ENCODE assay signal across 13 mouse cellular contexts in the genomic region with DNA sequence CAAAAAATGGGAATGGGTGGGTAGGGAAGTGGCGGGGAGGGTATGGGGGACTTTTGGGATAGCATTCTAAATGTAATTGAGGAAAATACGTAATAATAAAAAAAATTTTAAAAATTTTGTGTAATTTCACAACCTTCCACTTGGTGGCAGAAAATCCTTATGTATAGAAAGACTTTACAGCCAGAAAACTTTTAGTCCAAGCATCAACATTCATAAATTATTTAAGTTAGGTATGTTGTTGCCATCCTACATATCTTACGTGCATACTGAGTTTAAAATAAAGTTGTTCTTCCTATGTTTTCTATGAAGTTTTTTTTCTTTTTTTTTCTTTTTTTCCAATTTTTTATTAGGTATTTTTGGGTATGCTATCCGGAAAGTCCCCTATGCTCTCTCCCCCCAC. TPM values are rescaled to one million over a fixed set of nuclear protein-coding genes. Genes with fewer than 3 reads are reported as not detected.
DNase-seq lines count a peak whose midpoint lies in the region; ATAC-seq and TF ChIP-seq lines count a peak whose summit lies in the region.
"Had no signal": no experiment of that assay in that cellular context is flagged by ENCODE, and none has a peak within 500 bp of the region (broad histone marks: within the 10 kb centered on the region; RNA-seq: fewer than 3 reads in every experiment).

No protein-coding gene starts in this region.

- no peak overlapping the region for H3K4me3 ChIP-seq in heart, postnatal 0 days (ENCODE audit: low read depth, low read length)
- no peak overlapping the region for H3K4me3 ChIP-seq in heart, embryonic 10.5 days
- no peak overlapping the region for H3K4me3 ChIP-seq in midbrain, embryonic 15.5 days
- H3K4me3 ChIP-seq in midbrain, embryonic 13.5 days (replicated peaks): no peak overlapping the region
- H3K4me3 ChIP-seq in stomach, postnatal 0 days (ENCODE audit: low read depth, low read length): no peak overlapping the region
- H3K4me3 ChIP-seq: heart, embryonic 12.5 days; hindbrain, embryonic 10.5 days; liver, embryonic 12.5 days; stomach, embryonic 15.5 days had no signal

- ATAC-seq in heart, postnatal 0 days (ENCODE audit: insufficient read depth, low read depth): no peak
- peak; percentile 82 for ATAC-seq in midbrain, embryonic 15.5 days (replicated peaks)
- no peak for ATAC-seq in midbrain, embryonic 13.5 days
- ATAC-seq in stomach, postnatal 0 days (ENCODE audit: low FRiP score, low TSS enrichment): no peak
- ATAC-seq: liver, embryonic 12.5 days had no signal

- no peaks in the 10 kb centered on the region for H3K9me3 ChIP-seq in heart, postnatal 0 days (replicated peaks; ENCODE audit: control insufficient read depth, low read length)
- H3K9me3 ChIP-seq in heart, embryonic 10.5 days: no peaks in the 10 kb centered on the region
- no peaks in the 10 kb centered on the region for H3K9me3 ChIP-seq in midbrain, embryonic 15.5 days
- no peaks in the 10 kb centered on the region for H3K9me3 ChIP-seq in midbrain, embryonic 13.5 days
- H3K9me3 ChIP-seq in stomach, postnatal 0 days (ENCODE audit: control insufficient read depth, low read length): no peaks in the 10 kb centered on the region
- H3K9me3 ChIP-seq: hindbrain, embryonic 10.5 days; liver, embryonic 12.5 days; stomach, embryonic 15.5 days had no signal

- WGBS in heart, postnatal 0 days: 75% methylated on average over 4 of the region's 4 CpGs
- WGBS in heart, embryonic 10.5 days: 75% methylated on average over 4 of the region's 4 CpGs
- WGBS in midbrain, embryonic 15.5 days: 71% methylated on average over 4 of the region's 4 CpGs
- 55% methylated on average over 4 of the region's 4 CpGs for WGBS in midbrain, embryonic 13.5 days
- 60% methylated on average over 3 of the region's 4 CpGs for WGBS in stomach, postnatal 0 days

- no peaks in the 10 kb centered on the region for H3K36me3 ChIP-seq in heart, postnatal 0 days (replicated peaks; ENCODE audit: control insufficient read depth, insufficient read depth, low read length)
- no peaks in the 10 kb centered on the region for H3K36me3 ChIP-seq in heart, embryonic 10.5 days
- H3K36me3 ChIP-seq in midbrain, embryonic 15.5 days (replicated peaks): no peaks in the 10 kb centered on the region
- H3K36me3 ChIP-seq in midbrain, embryonic 13.5 days: no peaks in the 10 kb centered on the region
- no peaks in the 10 kb centered on the region for H3K36me3 ChIP-seq in stomach, postnatal 0 days (ENCODE audit: control insufficient read depth, insufficient read depth, low read length)
- H3K36me3 ChIP-seq: heart, embryonic 12.5 days; hindbrain, embryonic 10.5 days; liver, embryonic 12.5 days; stomach, embryonic 15.5 days had no signal

- no peaks in the 10 kb centered on the region for H3K27me3 ChIP-seq in heart, postnatal 0 days (ENCODE audit: control insufficient read depth, insufficient read depth, low read length)
- no peaks in the 10 kb centered on the region for H3K27me3 ChIP-seq in heart, embryonic 10.5 days (ENCODE audit: insufficient read depth, poor library complexity, severe bottlenecking)
- H3K27me3 ChIP-seq in midbrain, embryonic 15.5 days (replicated peaks): no peaks in the 10 kb centered on the region
- H3K27me3 ChIP-seq in midbrain, embryonic 13.5 days: no peaks in the 10 kb centered on the region
- H3K27me3 ChIP-seq in stomach, postnatal 0 days (ENCODE audit: control insufficient read depth, insufficient read depth, low read length): no peaks in the 10 kb centered on the region
- H3K27me3 ChIP-seq: heart, embryonic 12.5 days; liver, embryonic 12.5 days; stomach, embryonic 15.5 days had no signal

- H3K27ac ChIP-seq in heart, postnatal 0 days (ENCODE audit: low read depth): no peak overlapping the region
- H3K27ac ChIP-seq in heart, embryonic 10.5 days: no peak overlapping the region
- no peak overlapping the region for H3K27ac ChIP-seq in midbrain, embryonic 15.5 days
- no peak overlapping the region for H3K27ac ChIP-seq in midbrain, embryonic 13.5 days
- H3K27ac ChIP-seq in stomach, postnatal 0 days (replicated peaks): no peak overlapping the region
- H3K27ac ChIP-seq: hindbrain, embryonic 10.5 days; liver, embryonic 12.5 days; stomach, embryonic 15.5 days had no signal

- no peak for TF ChIP-seq EP300 in heart, postnatal 0 days (IDR thresholded peaks at IDR 0.05; ENCODE audit: low read depth)
- TF ChIP-seq EP300 in stomach, postnatal 0 days (optimal IDR thresholded peaks at IDR 0.05): no peak

- no peak overlapping the region for H3K4me2 ChIP-seq in heart, postnatal 0 days (ENCODE audit: low read depth, low read length)
- H3K4me2 ChIP-seq in midbrain, embryonic 15.5 days: no peak overlapping the region
- H3K4me2 ChIP-seq in midbrain, embryonic 13.5 days (replicated peaks): no peak overlapping the region
- no peak overlapping the region for H3K4me2 ChIP-seq in stomach, postnatal 0 days (replicated peaks; ENCODE audit: low read depth)
- H3K4me2 ChIP-seq: heart, embryonic 12.5 days; liver, embryonic 12.5 days; stomach, embryonic 15.5 days had no signal

- DNase-seq in heart, postnatal 0 days (ENCODE audit: low spot score): peak; percentile 5
- DNase-seq in heart, embryonic 10.5 days (ENCODE audit: low spot score): no peak
- DNase-seq in adipocyte (ENCODE audit: low spot score): peak; percentile 35
- DNase-seq in stomach, postnatal 0 days (ENCODE audit: low spot score): no peak
- DNase-seq in gastrocnemius, postnatal 4 days (ENCODE audit: low spot score in 2 of 2): no peak
- DNase-seq: kidney, adult 8-10 months; lung, postnatal 36 days had no signal

- peak; percentile 26; the same call in 1 of the 2 replicates for TF ChIP-seq CTCF in heart, postnatal 0 days (IDR thresholded peaks at IDR 0.05; ENCODE audit: low read depth)
- peak; percentile 55 for TF ChIP-seq CTCF in stomach, postnatal 0 days (IDR thresholded peaks at IDR 0.05; ENCODE audit: low read depth)

- no peak overlapping the region for H3K9ac ChIP-seq in heart, postnatal 0 days (replicated peaks; ENCODE audit: low read depth, low read length)
- H3K9ac ChIP-seq in midbrain, embryonic 15.5 days: no peak overlapping the region
- H3K9ac ChIP-seq in midbrain, embryonic 13.5 days (replicated peaks): no peak overlapping the region
- no peak overlapping the region for H3K9ac ChIP-seq in stomach, postnatal 0 days (ENCODE audit: low read length)
- H3K9ac ChIP-seq: heart, embryonic 12.5 days; liver, embryonic 12.5 days; stomach, embryonic 15.5 days had no signal

- H3K4me1 ChIP-seq in heart, postnatal 0 days (ENCODE audit: control insufficient read depth, insufficient read depth): no peaks in the 10 kb centered on the region
- H3K4me1 ChIP-seq in heart, embryonic 10.5 days: no peaks in the 10 kb centered on the region
- no peaks in the 10 kb centered on the region for H3K4me1 ChIP-seq in midbrain, embryonic 15.5 days
- no peaks in the 10 kb centered on the region for H3K4me1 ChIP-seq in midbrain, embryonic 13.5 days (replicated peaks)
- H3K4me1 ChIP-seq in stomach, postnatal 0 days (replicated peaks; ENCODE audit: control insufficient read depth, insufficient read depth): no peaks in the 10 kb centered on the region
- H3K4me1 ChIP-seq: heart, embryonic 12.5 days; hindbrain, embryonic 10.5 days; liver, embryonic 12.5 days; stomach, embryonic 15.5 days had no signal

RNA-seq across cellular contexts. Expression of a gene that starts 47.3 kb away (rescaled TPM):
- total RNA-seq in heart, postnatal 0 days (2014; rRNA removed; ENCODE audit: low replicate concordance): 1.7 and 3.9 TPM in 2 replicates
- 4.9 and 5.6 TPM in 2 replicates for polyA plus RNA-seq in heart, postnatal 0 days (2015; fragmentation: Nextera tagmentation; extraction: Ambion mirVana)
- polyA plus RNA-seq in heart, embryonic 10.5 days (2016; fragmentation: Nextera tagmentation; extraction: Ambion mirVana): 5.1 and 5.3 TPM in 2 replicates
- polyA plus RNA-seq in midbrain, embryonic 15.5 days (2015; fragmentation: Nextera tagmentation; extraction: Ambion mirVana): 6.4 and 6.9 TPM in 2 replicates
- 7.1 and 8.5 TPM in 2 replicates for polyA plus RNA-seq in midbrain, embryonic 13.5 days (2015; fragmentation: Nextera tagmentation; extraction: Ambion mirVana)
- polyA plus RNA-seq in stomach, postnatal 0 days (2015; fragmentation: Nextera tagmentation; extraction: Ambion mirVana): 3.7 TPM in 2 replicates
- 1 to 10 TPM; 4.0 to 4.8 TPM for total RNA-seq in gastrocnemius, postnatal 4 days (2021)

Comparison
In these comparisons a context has a peak if more than half of its experiments do, and no peak if none do; other contexts are left out.
1. DNase-seq: peak in heart, postnatal 0 days (single experiment) and adipocyte (single experiment); none in heart, embryonic 10.5 days (single experiment), stomach, postnatal 0 days (single experiment) and gastrocnemius, postnatal 4 days (0 of 2).